Mouse (Mus musculus) adipocyte (in vitro differentiated cells): ENCODE results near the gene Amn.

Experiments
- DNase-seq: peaks from one replicate; pipeline ENCODE4 v3.0.0-alpha.2; 2016; ENCODE audit warnings: low spot score

Gene Amn

DNA sequence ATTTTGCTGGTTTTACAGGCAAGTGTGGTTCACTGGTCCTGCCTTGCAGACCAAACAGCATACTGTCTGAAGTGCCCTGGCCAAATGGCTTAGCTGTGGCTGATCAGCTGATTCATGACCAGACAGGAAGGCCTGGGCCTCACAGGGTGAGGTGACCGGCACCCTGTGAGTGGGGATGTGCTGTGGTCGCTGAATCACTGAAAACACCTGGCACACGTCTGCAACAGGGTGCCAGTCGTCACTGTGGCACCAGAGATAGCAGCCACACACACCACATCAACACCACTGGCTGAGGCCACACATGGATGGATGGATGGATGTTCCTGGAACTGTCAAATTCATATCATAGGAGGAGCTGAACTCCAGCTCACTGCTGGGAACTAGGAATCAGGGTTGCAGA lies 52.5 kb downstream of the Amn start:
- DNase-seq = no peak

DNA sequence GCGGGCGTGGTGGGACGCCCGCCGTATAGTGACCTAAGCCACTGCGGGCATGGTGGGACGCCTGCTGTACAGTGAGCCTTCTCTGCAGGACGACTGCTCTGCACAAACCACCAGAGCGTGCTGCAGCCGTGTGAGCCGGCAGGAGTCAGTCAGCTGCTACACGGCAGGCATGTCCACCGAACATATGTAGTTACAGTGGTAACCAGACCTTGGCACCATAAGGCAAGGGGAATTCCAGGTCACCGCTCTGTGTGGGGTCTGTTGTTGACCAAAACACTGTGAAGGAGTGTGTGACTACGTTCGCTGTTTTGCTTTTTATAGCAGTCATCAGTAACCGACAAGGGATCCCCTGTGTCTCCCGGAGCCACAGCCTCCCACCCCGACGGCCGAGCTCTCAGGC lies 53.6 kb downstream of the Amn start:
- DNase-seq = no peak

DNA sequence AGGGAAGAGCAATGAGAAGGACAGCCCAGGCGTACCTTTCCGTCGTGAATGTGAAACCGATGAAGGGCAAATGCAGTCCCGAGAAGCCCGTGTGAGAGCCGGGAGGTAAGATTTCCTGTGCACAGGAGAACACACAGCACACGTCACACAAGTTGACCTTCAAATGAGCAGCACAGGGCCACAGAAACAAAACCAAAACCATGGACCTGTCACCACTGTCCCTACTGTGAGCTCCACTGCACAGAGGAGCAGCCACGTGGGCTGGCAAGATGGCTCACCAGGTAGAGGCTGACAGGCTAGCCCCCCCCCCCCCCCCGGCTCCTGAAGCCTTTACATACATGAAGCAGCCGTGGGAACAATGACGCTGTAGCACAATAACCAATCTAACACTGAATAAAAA lies 54.1 kb downstream of the Amn start:
- no peak for DNase-seq

DNA sequence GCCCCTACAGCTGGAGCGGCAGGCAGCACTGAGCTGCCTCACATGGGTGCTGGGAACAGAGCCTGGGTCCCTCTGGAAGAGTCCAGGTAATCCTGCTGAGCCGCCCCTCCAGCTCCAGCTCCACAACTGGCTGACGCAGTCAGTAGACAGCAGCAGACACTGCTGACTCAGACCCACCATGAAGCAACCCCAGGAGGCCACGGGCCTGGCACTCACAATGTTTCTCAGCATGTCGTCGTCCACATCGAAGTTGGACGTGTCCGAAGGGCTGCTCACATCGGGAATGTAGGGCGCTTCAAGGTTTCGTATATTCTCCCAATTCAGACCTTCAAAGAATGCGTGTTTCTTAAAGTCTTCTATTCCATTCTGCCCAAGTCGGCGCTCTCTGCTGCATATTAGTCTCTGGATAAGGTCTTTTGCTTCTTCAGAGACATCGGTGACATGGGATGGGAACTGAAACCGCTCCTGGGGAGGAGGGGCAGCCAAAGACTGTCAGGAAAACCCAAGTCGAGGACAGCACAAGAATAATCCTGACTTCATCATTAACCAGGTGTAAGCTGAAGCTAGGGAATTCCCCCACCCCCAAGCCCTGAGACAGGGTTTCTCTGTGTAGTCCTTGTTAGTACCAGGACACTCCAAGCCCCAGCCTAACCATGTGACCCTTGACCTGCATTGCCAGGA lies 55.0 kb downstream of the Amn start:
- no peak for DNase-seq
